Mouse (Mus musculus) liver, adult 2 months (tissue): ENCODE results near the gene Sox21. TPM values are rescaled to one million over a fixed set of nuclear protein-coding genes. Genes with fewer than 3 reads are reported as not detected.

Experiments
- DNase-seq: peaks from one replicate; pipeline ENCODE4 v3.0.0-alpha.2; 2011; ENCODE audit warnings: low read depth, low spot score; ENCODE audit errors: extremely low read depth
- H3K27ac ChIP-seq: fragments of 200-500 bp; replicated peaks from 2 replicates; pipeline ENCODE4 v1.5.1; 2012; ENCODE audit warnings: low read depth, mild to moderate bottlenecking, control low read depth, inconsistent platforms, low read length; ENCODE audit not compliant: insufficient read depth
- H3K27me3 ChIP-seq: fragments of 200-500 bp; 2 replicates; pipeline ENCODE4 v1.6.1; 2012; ENCODE audit warnings: mild to moderate bottlenecking, moderate library complexity, low read length, inconsistent platforms; ENCODE audit not compliant: control insufficient read depth, insufficient read depth
- H3K36me3 ChIP-seq: fragments of 200-500 bp; 2 replicates; pipeline ENCODE4 v1.6.1; 2012; ENCODE audit warnings: low read length, inconsistent platforms; ENCODE audit not compliant: control insufficient read depth, insufficient read depth
- H3K4me1 ChIP-seq: fragments of 200-500 bp; 2 replicates; pipeline ENCODE4 v1.6.1; 2011; ENCODE audit warnings: low read length; ENCODE audit not compliant: control insufficient read depth, insufficient read depth
- H3K4me3 ChIP-seq: fragments of 200-500 bp; 2 replicates; pipeline ENCODE4 v1.5.1; 2011; ENCODE audit warnings: low read depth, mild to moderate bottlenecking, control low read depth, low read length, moderate library complexity; ENCODE audit not compliant: insufficient read depth
- H3K79me2 ChIP-seq: fragments of 200-500 bp; 2 replicates; pipeline ENCODE4 v1.6.1; 2012; ENCODE audit warnings: inconsistent platforms, mild to moderate bottlenecking, low read length, moderate library complexity; ENCODE audit not compliant: control insufficient read depth, insufficient read depth
- H3K9ac ChIP-seq: fragments of 200-500 bp; 2 replicates; pipeline ENCODE4 v1.6.1; 2012; ENCODE audit warnings: low read depth, mild to moderate bottlenecking, control low read depth, inconsistent platforms, low read length
- CTCF ChIP-seq: fragments of 200-500 bp; IDR thresholded peaks from 2 replicates; pipeline ENCODE4 v1.5.1; 2011; ENCODE audit warnings: low read depth, low read length, control low read depth
- POLR2A ChIP-seq: fragments of 200-500 bp; IDR thresholded peaks from 2 replicates; pipeline ENCODE4 v1.6.1; 2011; ENCODE audit warnings: low read length, control low read depth; ENCODE audit not compliant: insufficient read depth; ENCODE audit errors: extremely low read depth
- WGBS: fragments of 180-500 bp; shearing (Covaris S2); methylation state at CpG from one replicate; pipeline ENCODE4 v1.1.7; 2018; 5-methylcytosine and 5-hydroxymethylcytosine counted together
- polyA plus RNA-seq: library from polyadenylated mRNA; depleted of rRNA; stranded (reverse); fragments of >200 nt; gene quantifications from 2 replicates; pipeline ENCODE4 v1.2.3, GENCODE M21; 2012
- total RNA-seq: library from RNA; depleted of rRNA; stranded (reverse); fragments of >200 nt; gene quantifications from 2 replicates; pipeline ENCODE4 v1.2.3, GENCODE M21; 2014

Sox21 gene
- total and polyA plus RNA-seq, 2 experiments = not detected

- no peak for TF ChIP-seq POLR2A
- TF ChIP-seq CTCF = no peak
- no peak for DNase-seq
- peaks cover 2% of the 10 kb centered on the region; the same call in 1 of the 2 replicates for H3K27me3 ChIP-seq
- H3K4me3 ChIP-seq = no peak overlapping the region
- H3K9ac ChIP-seq = no peak overlapping the region
- H3K79me2 ChIP-seq = no peaks in the 10 kb centered on the region
- H3K4me1 ChIP-seq = no peaks in the 10 kb centered on the region
- WGBS = 75% methylated on average over 15 of the region's 15 CpGs
- H3K36me3 ChIP-seq = no peaks in the 10 kb centered on the region
- H3K27ac ChIP-seq = no peak overlapping the region
These were observed 24.5 kb downstream of the Sox21 start for GRCm38 (mm10) chr14:118212188-118212804.

GRCm38 (mm10) chr14:118209642-118210041 lies 27.2 kb downstream of the Sox21 start:
- no peak overlapping the region for H3K27ac ChIP-seq
- no peaks in the 10 kb centered on the region for H3K36me3 ChIP-seq
- no peaks in the 10 kb centered on the region for H3K27me3 ChIP-seq
- no peaks in the 10 kb centered on the region for H3K79me2 ChIP-seq
- no peak for DNase-seq
- H3K9ac ChIP-seq = no peak overlapping the region
- TF ChIP-seq CTCF = no peak
- TF ChIP-seq POLR2A = no peak
- H3K4me3 ChIP-seq = no peak overlapping the region
- WGBS = 25% methylated on average over 5 of the region's 5 CpGs
- no peaks in the 10 kb centered on the region for H3K4me1 ChIP-seq

GRCm38 (mm10) chr14:118207347-118207746 lies 29.5 kb downstream of the Sox21 start:
- no peaks in the 10 kb centered on the region for H3K4me1 ChIP-seq
- no peak for TF ChIP-seq CTCF
- TF ChIP-seq POLR2A = no peak
- no peak overlapping the region for H3K9ac ChIP-seq
- H3K27ac ChIP-seq = no peak overlapping the region
- H3K36me3 ChIP-seq = no peaks in the 10 kb centered on the region
- DNase-seq = no peak
- 82% methylated on average over 3 of the region's 3 CpGs for WGBS
- H3K79me2 ChIP-seq = no peaks in the 10 kb centered on the region
- H3K4me3 ChIP-seq = no peak overlapping the region
- H3K27me3 ChIP-seq = no peaks in the 10 kb centered on the region

- WGBS = 82% methylated on average over 7 of the region's 7 CpGs
- no peak overlapping the region for H3K9ac ChIP-seq
- H3K4me3 ChIP-seq = no peak overlapping the region
- no peaks in the 10 kb centered on the region for H3K36me3 ChIP-seq
- H3K4me1 ChIP-seq = no peaks in the 10 kb centered on the region
- H3K79me2 ChIP-seq = no peaks in the 10 kb centered on the region
- no peak overlapping the region for H3K27ac ChIP-seq
- TF ChIP-seq CTCF (peak; percentile 26; the same call in 1 of the 2 replicates), POLR2A (no peak)
- H3K27me3 ChIP-seq = no peaks in the 10 kb centered on the region
- no peak for DNase-seq
These were observed 33.8 kb downstream of the Sox21 start for GRCm38 (mm10) chr14:118203031-118203430.

GRCm38 (mm10) chr14:118202006-118202405 lies 34.8 kb downstream of the Sox21 start:
- Histone ChIP-seq H3K4me1 (no peaks in the 10 kb centered on the region), H3K9ac (no peak overlapping the region), H3K27me3 (no peaks in the 10 kb centered on the region), H3K36me3 (no peaks in the 10 kb centered on the region), H3K79me2 (no peaks in the 10 kb centered on the region), H3K4me3 (no peak overlapping the region), H3K27ac (no peak overlapping the region)
- TF ChIP-seq CTCF = no peak
- TF ChIP-seq POLR2A = no peak
- DNase-seq = no peak
- WGBS = 83% methylated on average over 5 of the region's 5 CpGs

- TF ChIP-seq POLR2A (no peak), CTCF (no peak)
- H3K36me3 ChIP-seq = no peaks in the 10 kb centered on the region
- no peaks in the 10 kb centered on the region for H3K27me3 ChIP-seq
- no peak for DNase-seq
- H3K27ac ChIP-seq = no peak overlapping the region
- H3K4me1 ChIP-seq = no peaks in the 10 kb centered on the region
- WGBS = 87% methylated on average over 3 of the region's 3 CpGs
- no peak overlapping the region for H3K4me3 ChIP-seq
- H3K79me2 ChIP-seq = no peaks in the 10 kb centered on the region
- H3K9ac ChIP-seq = no peak overlapping the region
These were observed 36.1 kb downstream of the Sox21 start for GRCm38 (mm10) chr14:118200731-118201130.
